Mouse (Mus musculus): Measurements from ENCODE around the gene Col5a1. TPM values are rescaled to one million over a fixed set of nuclear protein-coding genes. Genes with fewer than 3 reads are reported as not detected.

Col5a1 gene
- total RNA-seq, 2 experiments from 2014 or later, result 35.4 to 46.1 TPM

- DNase-seq, result peak in 1 of 2 experiments; percentile 40
- intact Hi-C loops (cut with DNase I), result loop anchor here (5.0 kb wide), 1 partner anchor 144 kb away; no protein-coding TSS in a partner anchor
Observed at GRCm38 (mm10) chr2:27916316-27916715, 30.1 kb downstream of the Col5a1 start.

GRCm38 (mm10) chr2:27917177-27917576 is 31.0 kb downstream of the Col5a1 start:
- DNase-seq, result no peak
- intact Hi-C loops (cut with DNase I), result loop anchor here (5.0 kb wide), 1 partner anchor 145 kb away; no protein-coding TSS in a partner anchor

GRCm38 (mm10) chr2:27918106-27918505 is 31.9 kb downstream of the Col5a1 start:
- DNase-seq, result peak in 1 of 2 experiments; percentile 48
- intact Hi-C loops (cut with DNase I), result loop anchor here (5.0 kb wide), 1 partner anchor 146 kb away; no protein-coding TSS in a partner anchor

DNA sequence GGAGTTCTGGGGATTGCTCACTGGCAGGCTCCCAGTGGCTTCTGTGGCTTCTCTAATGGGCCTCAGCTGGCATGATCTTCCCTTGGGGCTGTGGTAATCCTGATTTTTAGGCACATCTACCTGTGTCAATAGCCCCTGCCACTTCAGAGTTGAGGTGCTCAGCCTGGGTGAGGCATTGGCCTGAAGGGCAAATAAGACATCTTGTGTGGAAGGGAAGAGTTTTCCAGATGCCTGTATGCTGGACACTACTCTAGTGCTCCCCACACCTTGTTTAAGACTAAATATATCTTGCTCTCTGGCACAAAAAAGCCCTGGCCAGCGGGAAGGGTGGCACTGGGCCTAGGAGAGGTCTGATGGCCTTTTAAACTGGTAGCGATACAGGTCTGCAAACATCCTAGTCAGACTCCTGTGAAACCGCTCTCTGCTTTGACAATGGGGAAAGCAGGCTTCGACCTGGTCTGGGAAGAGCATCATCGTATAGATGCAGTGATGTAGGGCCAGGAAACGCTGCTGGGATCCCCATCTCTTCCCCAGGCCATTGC is 33.2 kb downstream of the Col5a1 start:
- intact Hi-C loops (cut with DNase I), result loop anchor here (5.0 kb wide), 1 partner anchor 147 kb away; no protein-coding TSS in a partner anchor
- DNase-seq, result no peak

GRCm38 (mm10) chr2:27922053-27922452 is 35.8 kb downstream of the Col5a1 start:
- no peak for DNase-seq
- intact Hi-C loops (cut with DNase I), result no loop called here

DNA sequence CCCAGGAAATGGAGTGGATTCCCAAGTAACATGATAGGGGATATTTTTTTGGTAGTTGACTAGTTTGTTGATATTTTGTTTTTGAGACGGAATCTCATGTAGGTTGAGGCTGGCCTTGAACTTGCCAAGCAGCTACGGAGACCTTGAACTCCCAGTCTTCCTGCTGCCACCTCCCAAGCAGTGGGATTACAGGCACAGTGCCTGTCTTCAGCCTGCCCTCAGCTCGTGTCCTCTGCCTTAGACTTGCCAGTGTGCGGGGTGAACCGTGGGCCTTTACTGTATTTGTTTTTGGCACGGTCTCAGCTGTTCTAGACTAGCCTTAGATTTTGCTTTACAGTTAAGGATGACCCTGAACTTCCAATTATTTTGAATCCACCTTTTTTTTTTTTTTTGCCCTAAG is 37.5 kb downstream of the Col5a1 start:
- intact Hi-C loops (cut with DNase I), result no loop called here
- DNase-seq, result no peak

DNA sequence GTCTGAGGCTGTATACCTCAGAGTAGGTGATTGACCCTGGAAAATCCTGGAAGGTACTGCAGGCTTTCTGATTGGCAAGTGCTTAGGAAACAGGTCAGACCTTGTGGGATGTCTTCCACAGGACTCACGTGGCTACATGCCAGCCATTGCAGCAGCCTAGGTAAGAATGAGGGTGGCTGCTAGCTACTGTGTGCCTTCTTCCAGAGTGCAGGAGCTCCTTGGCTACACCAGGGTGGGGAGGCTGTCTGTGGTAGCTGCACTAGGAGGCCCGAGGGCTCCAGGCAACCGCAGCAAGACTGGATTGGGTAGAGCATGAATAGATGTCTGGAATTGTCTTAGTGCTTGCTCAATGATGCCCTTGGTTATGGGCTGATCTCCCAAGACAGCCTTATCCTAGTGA is 38.2 kb downstream of the Col5a1 start:
- intact Hi-C loops (cut with DNase I), result no loop called here
- DNase-seq, result no peak

GRCm38 (mm10) chr2:27926478-27927165 is 40.4 kb downstream of the Col5a1 start:
- intact Hi-C loops (cut with DNase I), result loop anchor here (2.0 kb wide), 1 partner anchor 46 kb away; no protein-coding TSS in a partner anchor

GRCm38 (mm10) chr2:27930471-27931015 is 44.3 kb downstream of the Col5a1 start:
- intact Hi-C loops (cut with DNase I), result no loop called here
- no peak for DNase-seq

More at GRCm38 (mm10) chr2:27926478-27927165, 40.4 kb downstream of the Col5a1 start:
- peak in 1 of 2 experiments; percentile 50 for DNase-seq

DNA sequence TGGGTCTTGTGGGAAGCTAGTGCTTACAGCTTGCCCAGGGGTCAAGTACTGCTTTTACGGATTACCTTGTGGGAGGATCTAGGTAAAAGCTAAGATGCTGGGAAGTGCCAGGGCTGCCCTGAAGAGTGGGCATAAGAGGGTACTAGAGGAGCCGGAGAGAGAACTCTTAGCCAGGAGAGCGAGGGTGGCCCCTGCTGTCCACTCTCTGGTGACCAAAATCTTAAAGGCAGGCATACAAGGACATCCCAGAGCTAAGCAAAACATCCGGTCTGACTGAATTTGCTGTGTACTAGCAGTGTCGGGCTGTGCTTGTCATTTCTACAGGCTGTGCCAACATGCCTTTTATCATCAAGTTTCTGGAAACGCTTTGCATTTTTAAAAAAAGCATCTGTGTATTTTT is 44.9 kb downstream of the Col5a1 start:
- intact Hi-C loops (cut with DNase I), result no loop called here

GRCm38 (mm10) chr2:27931971-27932370 is 45.7 kb downstream of the Col5a1 start:
- intact Hi-C loops (cut with DNase I), result no loop called here
- no peak for DNase-seq

More for the DNA sequence above, 44.9 kb downstream of the Col5a1 start:
- no peak for DNase-seq

GRCm38 (mm10) chr2:27934269-27934668 is 48.0 kb downstream of the Col5a1 start:
- intact Hi-C loops (cut with DNase I), result no loop called here
- peak in 1 of 2 experiments; percentile 55 for DNase-seq

DNA sequence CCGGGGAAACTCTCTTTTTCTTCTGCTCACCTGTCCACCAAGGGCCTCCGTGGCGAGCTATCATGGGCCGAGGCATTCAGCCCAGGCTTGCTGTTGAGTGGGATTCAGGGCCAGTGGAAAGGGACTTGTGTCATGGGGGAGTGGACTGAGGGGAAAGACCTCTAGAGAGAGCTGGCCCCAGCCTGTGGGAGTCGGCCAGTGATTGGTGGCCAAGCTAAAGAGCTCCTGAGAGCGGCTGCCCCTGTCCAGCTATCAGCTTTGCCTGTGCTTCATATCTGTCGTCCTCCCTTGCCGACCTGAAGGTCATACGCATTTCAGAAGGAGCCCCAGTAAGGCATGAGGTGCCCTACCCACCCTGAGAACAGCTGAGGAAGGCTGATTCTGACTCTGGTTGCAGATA is 48.6 kb downstream of the Col5a1 start:
- no peak for DNase-seq
- intact Hi-C loops (cut with DNase I), result no loop called here

GRCm38 (mm10) chr2:27935441-27935840 is 49.2 kb downstream of the Col5a1 start:
- DNase-seq, result no peak
- intact Hi-C loops (cut with DNase I), result no loop called here

DNA sequence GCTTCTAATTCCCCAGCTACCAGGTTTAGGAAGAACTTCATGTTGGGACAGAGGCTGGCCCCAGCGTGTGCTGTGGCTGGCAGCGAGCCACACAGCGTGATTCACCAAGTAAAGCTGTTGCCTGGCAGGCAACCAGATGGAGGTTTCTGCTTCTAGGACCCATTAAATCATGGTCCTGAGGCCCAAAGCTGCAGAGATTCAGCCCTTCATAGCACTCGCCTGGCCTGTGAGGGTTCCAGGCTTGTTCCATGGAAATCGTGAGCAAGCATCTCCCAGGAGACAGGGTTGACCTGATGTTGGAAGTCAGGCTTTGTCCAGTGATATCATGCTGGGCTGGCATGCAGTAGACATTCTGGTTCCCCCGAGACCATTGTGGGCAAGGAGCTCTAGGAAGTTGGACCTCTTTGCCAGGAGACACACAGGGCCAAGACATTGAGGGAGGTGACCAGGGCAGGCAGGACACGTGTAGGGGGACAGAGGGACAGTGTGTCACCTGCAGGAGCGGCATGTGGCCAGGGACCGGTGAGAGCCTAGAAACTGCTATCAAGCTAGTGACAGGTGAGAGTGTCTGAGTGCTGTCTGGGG is 50.5 kb downstream of the Col5a1 start:
- intact Hi-C loops (cut with DNase I), result no loop called here
- DNase-seq, result peak; percentile 64 to 66

- no peak for DNase-seq
- intact Hi-C loops (cut with DNase I), result no loop called here
Observed at GRCm38 (mm10) chr2:27939433-27939832, 53.2 kb downstream of the Col5a1 start.

DNA sequence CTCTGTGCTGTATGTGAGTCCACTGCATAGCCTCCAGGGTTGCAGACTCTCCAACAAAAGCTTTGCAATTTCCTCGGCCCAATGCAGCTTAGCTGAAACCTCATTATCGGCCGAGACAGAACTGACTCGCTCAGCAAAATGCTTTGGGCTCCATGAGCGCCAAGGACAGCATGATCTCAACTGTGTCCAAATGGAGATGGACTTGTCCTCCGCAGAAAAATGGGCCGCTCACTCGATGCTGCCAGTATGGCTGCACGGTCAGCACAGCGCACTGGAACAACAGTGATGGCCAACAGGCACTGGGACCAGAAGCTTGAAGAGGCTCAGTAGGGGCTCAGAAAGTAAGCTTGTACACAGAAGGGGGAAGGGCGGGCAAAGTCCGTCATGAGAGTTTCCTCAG is 53.9 kb downstream of the Col5a1 start:
- intact Hi-C loops (cut with DNase I), result no loop called here
- peak in 1 of 2 experiments; percentile 37 for DNase-seq

DNA sequence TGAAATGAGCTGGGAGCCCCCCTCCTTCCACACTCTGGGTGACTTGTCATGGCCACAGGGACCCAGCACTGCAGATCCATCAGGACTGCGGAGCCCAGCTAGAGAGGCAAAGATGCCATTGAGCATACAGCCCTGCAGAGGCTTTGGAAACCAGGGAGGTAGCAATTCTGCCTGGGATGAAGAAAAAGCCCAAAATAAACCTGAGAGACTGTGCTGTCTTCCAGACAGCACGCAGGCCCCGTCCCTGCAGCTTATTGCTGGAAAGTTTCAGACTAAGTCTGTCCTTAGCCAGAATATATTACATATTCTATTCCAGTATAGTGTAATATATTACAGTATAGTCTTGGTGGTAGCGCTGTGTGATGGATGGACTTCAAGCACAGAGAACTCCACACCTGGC is 61.0 kb downstream of the Col5a1 start:
- intact Hi-C loops (cut with DNase I), result no loop called here
- no peak for DNase-seq

GRCm38 (mm10) chr2:27947917-27948316 is 61.7 kb downstream of the Col5a1 start:
- intact Hi-C loops (cut with DNase I), result no loop called here
- DNase-seq, result no peak

DNA sequence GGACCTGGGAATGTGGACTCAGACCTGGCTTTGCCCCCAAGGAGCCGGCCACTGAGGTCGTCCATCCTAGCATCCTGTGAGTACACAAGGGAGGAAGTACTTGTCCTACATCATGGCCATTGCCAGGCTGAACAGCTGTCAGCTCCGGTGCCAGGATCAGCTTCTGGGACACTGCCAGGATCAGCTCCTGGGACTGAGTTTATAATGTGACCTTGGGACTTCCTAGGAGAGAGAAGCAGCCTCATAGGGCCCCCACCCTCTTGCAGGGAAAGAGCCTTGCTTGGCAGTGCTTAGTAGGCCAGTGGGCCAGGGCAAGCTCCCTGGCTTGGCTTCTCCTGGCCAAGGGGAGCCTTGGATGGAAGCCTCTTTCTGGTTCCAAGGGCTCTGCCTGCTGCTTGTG is 67.6 kb downstream of the Col5a1 start:
- intact Hi-C loops (cut with DNase I), result no loop called here
- DNase-seq, result peak; percentile 69 to 74

- intact Hi-C loops (cut with DNase I), result no loop called here
- no peak for DNase-seq
Observed at GRCm38 (mm10) chr2:27954924-27955323, 68.7 kb downstream of the Col5a1 start.

Measured in gastrocnemius, postnatal 36 days (tissue).